Mouse (Mus musculus) gonadal fat pad, adult 2 months (tissue): ENCODE data around the gene Rdh9. TPM values are rescaled to one million over a fixed set of nuclear protein-coding genes. Genes with fewer than 3 reads are reported as not detected.

Experiments
- DNase-seq: peaks from one replicate; pipeline ENCODE4 v3.0.0-alpha.2; 2012; ENCODE audit warnings: low read depth
- polyA plus RNA-seq: library from polyadenylated mRNA; depleted of rRNA; stranded (reverse); fragments of >200 nt; gene quantifications from 2 replicates; pipeline ENCODE4 v1.2.3, GENCODE M21; 2012; rRNA removed

Gene Rdh9
- polyA plus RNA-seq, result 0.31 TPM in 1 of 2 replicates, not detected in the other

DNA sequence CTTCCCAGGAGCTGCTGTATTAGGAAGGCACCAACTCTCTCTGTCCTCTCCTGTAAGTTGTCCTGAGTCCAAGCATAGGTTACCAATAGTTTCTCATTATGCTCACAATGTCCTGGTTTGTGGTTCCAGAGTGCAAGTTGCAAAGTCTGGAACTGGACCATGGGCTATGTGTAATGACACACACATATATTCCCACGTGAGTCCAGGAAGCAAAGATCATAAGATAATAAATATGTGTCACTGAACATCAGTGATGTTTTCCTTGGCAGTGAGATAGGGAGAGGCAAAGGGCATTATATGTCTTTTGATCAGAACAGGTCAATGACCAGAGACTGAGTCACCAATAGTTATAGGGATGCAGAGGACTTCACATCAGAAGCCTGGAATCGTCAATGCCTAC lies at the start of gene Rdh9:
Gene Rdh9 (plus strand): TSS at position 376 of the 400 bp plus-strand sequence.
- DNase-seq, result no peak

DNA sequence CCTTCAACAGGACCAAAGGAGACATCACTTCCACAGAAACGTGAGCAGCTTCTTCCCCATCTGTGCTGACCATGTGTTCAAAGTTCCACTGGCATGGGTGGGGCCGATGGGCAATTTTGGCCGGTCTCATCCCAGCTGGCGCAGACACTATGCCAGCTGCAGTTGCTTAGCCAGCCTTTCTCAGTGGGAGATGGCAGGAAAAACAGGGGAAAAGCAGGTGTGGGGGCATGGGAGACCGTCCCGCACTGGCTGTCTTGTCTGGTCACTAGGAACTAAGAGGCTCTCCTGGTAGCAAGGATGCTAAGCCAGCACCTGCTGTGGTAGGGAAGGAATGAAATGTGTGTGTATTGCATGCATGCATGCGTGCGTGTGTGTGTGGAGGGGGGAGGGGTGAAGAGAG lies 47.7 kb upstream of the Rdh9 start:
- DNase-seq, result no peak

DNA sequence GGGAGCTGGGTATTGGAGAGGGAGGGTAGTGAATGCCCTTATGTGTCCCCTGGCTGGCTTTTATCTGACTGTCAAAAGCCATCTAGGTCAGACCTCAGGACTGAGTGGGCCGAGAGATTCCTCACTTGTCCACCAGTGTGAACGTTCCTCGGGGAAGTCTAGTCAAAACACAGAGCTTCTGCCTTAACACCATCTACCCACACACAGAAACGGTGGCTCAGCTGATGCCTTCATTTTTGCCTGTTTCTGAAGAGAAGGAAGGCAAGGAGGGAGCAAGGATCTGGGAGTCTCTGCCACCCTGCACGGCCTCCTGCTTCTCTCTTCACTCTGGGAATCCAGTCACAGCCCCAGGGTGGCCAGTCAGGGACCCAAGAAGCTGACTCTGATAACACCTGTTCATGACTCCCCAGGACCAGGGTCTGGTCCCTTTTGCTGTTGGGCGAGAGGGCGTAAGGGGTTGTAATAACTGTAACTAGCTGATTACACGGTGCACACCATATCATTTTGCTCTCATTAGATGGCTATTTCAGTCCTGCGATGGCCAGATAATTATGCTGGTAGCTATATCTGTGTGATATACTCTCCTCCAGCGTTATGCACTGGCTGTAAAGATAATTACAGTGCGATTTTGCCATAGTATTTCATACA lies 45.8 kb upstream of the Rdh9 start:
- no peak for DNase-seq

DNA sequence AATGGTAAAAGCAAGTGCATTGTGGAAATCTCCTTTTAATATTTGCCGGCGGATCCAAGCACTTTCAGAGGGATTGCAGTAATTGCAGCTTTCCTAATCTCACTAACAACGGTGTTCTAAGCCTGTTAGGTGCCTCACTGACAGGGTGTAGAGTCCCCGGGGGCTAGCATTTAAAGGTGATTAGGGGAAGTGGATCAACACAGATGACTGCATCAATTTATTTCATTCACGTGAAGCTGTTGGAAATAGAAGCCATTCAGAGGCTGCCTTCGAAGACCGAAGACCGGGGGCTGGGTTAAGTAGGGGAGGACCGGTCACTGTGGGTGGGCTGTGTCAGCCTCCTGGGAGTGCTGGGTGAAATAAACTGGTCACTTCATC lies 45.3 kb upstream of the Rdh9 start:
- DNase-seq, result no peak

DNA sequence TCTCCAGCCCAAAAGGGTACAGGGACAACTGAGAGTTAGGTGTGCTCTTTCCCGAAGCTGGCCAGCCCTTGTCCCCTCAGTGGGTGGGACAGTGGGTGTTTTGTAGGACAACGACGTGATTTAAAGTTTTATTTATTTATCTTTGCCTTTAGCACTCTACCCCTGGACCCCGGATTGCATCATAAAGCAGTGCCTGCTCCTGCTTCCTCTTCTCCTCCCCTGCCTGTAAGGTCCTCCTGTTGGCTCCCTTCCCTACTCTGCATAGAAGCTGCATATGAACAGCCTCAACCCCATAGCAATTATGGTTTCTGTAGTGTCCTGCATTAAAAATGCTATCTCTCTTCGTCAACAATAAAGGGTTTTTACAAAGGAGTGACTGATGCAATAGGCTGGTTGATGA lies 44.8 kb upstream of the Rdh9 start:
- DNase-seq, result no peak

DNA sequence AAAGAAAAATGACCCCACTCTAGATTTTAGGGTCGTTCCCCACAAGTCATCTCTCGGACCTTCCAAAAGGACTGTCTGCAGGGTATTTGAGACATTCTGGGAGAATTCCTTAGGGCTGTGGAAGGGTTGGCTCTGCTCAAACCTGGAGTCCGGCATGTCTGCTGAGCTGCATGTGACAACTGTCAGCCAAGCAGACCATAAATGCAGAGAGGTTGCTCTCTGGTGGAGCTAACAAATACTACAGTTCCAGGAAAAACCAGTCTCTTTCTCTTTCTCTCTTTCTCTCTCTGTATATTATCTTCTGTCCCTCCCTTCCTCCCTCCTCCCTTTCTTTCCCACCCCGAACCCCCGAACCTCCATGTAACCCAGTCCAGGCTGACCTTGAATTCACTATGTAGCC lies 41.8 kb upstream of the Rdh9 start:
- no peak for DNase-seq

DNA sequence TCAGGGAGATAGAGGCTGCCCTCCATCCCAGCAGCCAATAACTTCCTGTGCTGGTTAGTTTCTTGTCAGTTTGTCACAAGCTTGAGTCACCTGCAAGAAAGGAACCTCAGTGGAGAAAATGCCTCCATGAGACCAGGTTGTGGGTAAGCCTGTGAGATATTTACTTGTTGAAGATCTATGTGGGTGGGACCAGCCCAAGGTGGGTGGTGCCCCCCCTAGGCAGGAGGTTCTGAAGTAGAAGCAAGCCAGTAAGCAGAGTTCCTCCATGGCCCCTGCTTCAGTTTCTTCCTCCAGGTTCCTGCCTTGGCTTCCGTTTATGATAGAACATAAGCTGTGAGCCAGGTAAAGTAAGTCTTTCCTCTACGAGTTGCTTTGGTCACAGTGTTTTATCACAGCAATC lies 39.9 kb upstream of the Rdh9 start:
- no peak for DNase-seq

DNA sequence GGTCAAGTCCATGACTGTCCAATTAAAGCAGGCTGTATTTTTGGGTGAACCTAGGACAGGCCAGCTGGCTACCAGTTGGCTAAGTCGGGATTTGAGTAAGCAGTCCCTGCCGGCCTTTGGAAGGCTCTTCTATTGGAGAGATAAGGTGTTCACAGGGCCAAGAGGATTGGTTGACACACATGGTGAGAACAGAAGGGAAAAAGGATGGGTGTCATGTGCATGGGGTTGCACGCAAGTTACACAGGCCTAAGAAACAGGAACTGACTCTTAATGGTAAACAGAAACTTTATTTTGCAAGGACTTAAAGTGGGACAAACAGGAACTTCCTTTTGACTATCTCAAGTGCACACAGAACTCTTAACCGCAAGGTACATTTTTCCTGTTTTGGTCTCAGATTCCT lies 39.3 kb upstream of the Rdh9 start:
- no peak for DNase-seq

DNA sequence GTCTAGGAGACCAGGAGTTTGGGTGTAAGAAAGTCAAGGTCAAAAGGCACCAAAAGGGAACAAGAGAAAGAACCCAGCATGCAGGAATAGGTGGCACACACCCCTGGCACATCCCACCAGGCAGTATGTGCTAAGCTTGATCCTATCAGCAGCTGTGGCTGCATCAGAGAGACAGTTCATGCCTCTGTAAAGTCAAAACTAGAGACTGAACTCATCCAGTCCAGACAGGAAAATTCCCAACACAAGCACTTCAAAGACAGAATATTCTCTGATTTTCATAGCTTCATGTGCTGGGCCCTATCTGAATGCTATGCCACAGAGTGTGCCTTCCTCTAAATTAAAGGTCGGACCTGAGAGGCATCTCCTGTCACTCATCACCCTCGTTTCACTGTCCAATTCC lies 38.6 kb upstream of the Rdh9 start:
- no peak for DNase-seq

DNA sequence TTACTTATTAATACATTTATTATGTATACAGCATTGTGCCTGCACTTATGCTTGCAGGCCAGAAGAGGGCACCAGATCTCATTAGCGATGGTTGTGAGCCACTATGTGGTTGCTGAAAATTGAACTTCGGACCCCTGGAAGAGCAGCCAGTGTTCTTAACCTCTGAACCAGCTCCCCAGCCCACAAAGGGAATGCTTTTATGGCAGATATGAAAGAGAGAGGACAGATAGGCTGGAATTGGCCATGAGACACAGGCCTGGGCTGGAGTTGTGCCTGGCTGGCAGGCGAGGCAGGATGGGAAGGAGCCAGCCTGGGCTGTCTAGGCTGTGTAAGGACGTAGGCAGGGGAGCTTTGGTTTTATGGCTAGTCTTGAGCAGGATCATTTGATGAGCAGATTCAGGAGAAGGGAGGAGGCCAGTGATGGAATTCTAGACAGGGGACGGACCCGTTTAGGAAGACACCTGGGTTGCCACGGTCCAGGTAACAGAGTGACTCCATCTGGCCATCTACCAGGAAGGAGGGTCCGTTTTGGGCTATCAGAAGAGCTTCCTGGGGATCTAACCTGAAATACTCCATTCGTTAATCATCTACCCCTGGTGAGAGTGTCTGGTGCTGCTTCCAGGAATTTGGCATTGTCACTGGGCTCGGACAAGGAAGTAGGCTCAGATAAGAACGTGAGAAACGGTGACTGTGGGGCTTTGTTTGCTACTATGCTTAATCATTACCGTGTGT lies 37.9 kb upstream of the Rdh9 start:
- no peak for DNase-seq

DNA sequence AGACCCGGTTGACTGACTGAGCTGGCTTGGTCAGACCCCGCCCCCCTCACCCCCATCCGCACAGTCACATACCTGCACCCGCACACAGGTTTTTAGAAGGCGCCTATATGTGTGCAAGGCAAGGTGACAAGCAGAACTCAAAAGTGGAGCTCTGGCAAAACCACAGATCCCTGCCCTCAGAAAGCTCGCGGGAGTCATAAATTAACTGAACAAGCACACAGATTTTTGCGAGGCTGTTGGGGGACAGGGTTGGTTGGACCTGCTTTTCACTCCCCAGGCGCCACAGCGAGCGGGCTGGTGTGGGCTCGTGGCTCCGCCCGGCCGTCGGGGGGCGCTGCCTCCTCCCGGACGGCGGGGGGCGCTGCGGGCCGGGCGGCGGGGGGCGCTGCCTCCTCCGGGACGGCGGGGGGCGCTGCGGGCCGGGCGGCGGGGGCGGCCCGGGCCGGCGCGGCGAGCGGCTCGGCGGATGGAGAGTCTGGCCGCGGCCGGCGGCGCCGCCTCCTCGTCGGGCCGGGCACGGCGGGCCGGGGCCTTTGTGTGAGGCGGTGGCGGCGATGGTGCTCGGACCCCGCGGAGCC lies 37.0 kb upstream of the Rdh9 start, which contains the start of gene Zbtb39:
Gene Zbtb39 (plus strand): TSS at position 456 of the 578 bp plus-strand sequence.
- no peak for DNase-seq

DNA sequence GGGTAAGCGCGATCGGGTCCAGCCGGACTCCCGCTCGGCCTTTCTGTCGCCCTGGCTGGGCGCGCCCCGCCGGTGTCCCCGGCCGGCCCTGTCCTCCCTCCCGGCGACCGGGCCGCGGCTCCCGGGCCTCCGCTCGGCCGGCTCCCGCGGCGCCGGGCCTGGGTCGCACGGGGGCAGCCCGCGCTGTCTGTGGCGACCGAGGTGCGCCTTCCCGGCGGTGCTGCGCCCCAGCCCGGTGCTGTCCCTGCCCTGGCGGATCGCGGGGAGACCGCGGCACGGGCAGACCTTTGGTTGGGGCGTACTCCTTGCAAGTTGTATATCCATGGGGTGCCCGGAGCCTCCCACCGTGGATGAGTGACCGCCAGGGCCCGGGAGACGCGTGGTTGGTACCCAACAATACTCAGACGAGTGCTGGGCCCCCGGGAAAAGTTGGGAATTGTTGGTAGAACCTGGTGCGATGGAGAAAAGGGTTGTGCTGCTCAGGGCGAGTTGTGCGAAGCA lies 36.5 kb upstream of the Rdh9 start:
- DNase-seq, result no peak

DNA sequence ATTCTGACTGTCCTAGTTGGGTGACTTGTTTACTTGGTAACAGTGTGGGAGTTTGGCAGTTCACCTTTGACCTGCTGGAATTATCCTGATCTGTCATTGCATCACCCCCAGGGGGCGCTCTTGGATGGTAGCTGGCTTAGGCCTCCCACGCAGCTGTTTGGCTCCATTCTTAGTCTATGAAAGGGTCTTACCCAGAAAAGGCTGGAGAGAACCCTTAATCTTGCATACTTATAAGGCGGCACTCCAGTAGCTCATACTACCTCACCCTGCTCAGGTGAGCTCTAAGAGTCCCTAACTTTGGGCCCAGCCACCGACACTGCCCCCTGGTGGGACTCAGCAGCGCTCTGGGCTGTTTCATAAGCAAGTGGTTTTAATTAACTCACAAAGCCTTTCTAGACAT lies 31.5 kb upstream of the Rdh9 start:
- no peak for DNase-seq

DNA sequence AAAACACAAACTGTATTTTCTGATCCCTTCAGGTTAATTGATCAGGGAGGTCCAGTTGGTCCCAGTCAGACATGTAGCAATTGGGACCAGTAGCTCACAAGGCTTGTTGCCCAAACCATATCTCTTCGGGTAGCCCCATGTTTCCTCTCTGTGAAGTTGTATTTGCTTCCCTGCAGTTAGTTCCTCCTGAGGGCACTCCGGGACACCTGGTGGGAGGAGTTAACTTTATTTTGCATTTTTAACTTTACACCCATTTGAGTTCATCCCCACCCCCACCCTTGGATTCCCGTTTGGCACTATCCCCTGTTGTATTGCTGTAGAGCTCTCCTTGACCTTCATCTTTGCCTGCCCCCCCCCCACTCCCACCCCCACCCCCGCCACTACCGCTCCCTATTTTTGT lies 30.3 kb upstream of the Rdh9 start:
- DNase-seq, result no peak

DNA sequence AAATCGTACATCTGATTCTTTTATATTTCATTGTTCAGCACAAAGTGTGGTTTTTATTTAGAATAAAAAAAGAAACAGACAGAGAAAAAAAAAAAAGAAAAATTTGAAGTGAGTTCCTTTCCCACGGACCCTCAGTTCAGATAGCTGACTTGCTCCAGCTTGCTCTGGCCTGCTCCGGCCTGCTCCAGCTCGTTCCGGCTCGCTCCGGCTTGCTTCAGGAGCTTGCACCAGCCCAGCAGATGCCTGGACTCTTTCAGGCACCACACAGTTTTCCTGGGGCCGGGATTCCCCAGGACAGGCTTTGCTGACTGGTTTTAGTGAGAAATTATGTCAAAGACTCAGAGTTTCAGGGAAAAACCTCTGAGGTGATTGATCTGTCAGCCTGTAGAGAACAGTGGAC lies 28.9 kb upstream of the Rdh9 start:
- no peak for DNase-seq

DNA sequence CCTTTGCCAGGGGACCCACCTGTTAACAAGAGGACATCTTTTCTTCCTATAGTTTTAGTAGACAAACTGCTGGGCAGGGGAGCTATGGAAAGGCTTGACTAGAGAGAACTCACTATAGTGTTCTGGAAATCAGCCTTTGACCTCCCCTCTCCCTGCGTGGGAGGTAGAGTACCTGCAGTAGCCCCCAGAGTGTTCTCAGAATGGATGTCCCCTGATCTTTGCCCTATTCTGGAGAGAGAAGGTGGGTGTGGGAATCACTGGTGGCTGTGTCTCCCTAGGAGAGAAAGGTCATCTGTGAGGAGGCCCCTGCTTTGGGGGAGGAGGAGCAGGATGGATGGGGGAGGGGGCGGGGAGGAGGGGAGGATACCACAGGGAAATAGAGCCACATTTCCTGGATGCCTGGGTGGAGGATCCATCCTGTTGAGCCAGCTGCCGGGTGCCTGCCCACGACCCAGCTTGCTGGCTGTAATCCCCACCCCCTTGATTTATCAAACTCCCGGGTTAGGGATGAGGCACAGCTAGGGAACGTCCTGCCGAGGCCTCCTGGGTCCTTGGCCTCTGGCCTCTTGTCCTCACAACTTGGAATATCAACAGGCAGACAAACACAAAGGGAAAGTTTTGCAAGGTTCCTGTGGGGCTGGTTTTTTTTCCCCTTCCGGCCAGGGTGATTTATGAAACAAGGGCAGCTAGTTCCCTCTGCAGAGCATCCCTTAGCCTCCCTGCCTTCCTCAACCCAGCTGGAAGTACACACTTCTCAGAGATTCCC lies 27.2 kb upstream of the Rdh9 start:
- DNase-seq, result no peak

DNA sequence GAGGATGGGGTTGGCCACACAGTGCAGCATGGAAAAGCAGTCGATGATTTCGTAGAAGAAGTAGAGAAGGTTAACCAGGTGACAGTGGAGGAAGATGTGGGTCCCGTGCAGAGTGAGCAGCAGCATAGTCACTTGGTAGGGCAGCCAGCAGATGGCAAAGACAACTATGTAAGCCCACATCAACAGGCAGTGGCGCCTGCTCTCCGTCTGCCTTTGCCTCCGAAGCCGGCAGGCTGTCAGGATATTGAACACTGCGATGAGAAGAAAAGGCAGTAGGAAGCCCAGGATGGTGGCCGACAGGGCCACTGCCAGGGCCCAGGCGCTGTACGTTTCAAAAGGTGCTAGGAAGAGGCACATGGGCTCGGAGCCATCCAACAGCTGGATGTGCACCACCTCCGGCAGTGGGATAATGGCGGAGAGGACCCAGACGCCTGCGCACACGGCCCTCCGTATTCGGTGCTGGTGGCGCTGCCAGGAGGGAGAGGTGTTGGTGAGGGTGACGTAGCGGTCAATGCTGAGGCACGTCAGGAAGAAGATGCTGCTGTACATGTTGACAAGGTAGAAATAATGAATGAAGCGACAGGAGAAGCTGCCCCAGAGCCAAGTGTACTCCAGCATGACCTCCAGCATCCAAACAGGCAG lies 25.9 kb upstream of the Rdh9 start:
- DNase-seq, result no peak

DNA sequence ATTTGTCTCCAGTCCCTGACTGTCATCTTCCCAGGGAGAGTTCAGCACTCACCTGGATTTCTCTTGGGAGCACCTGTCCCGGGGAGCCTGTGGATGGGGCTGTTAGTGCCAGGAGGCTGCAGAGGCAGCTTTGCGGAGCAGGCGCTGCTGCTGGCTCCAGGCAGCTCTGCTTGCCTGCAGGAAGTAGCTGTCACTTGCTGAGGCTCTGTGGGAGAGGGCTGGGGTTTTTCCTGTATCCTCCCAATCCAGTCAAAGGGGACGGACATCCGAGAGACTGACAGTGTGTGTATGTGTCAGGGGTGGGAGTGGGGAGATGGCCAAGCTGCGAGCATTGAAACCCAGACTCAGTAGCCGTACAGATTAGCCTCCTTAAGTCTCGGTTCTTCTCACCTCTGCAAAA lies 24.6 kb upstream of the Rdh9 start, which contains the start of gene Gpr182:
Gene Gpr182 (minus strand): TSS at position 185 of the 400 bp plus-strand sequence.
- no peak for DNase-seq

DNA sequence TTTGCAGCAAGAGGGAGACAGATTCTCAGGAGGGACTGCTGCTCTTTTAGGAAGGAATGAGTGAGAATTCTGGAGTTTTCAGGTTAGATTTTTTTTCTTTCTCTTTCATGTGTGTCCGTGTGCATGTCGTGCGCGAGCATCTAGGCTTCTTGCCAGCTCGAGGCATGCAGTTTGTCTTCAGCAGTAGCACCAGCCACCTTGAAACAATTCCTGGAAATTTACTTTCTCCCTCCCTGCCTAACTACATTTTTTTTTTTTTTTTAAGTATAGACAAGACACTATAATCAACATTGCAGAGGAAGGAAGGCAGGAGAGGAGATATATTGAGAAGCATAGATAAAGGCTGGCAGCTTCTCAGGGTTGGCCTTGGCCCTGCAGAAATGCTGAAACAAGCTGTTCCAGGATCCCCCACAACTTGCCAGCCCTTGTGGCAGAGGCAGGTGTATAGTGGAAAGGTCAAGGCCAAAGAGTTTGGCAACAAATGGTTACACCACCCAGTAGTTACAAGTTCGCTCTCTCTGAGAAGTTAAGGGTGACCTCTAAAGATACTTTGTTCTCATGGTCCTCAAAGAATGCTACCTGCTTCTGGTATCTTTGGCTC lies 21.5 kb upstream of the Rdh9 start:
- no peak for DNase-seq

DNA sequence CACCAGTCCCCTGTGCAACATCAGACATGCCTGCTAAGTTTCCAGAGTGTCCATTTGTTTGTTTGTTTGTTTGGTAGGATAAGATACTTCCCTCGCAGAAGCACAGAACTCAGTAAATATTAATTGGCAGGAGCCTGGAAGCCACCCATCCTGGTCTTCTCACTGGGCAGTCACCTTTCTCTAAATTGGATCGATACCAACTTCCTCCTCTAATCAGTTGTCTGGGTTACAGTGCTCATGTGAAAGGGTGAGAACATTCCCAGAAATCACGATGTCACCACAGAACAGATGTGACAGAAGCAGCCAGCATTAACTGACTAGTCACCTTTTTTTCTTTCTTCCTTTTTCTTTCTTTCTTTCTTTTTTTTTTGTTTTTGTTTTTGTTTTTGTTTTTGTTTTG lies 20.9 kb upstream of the Rdh9 start:
- no peak for DNase-seq

DNA sequence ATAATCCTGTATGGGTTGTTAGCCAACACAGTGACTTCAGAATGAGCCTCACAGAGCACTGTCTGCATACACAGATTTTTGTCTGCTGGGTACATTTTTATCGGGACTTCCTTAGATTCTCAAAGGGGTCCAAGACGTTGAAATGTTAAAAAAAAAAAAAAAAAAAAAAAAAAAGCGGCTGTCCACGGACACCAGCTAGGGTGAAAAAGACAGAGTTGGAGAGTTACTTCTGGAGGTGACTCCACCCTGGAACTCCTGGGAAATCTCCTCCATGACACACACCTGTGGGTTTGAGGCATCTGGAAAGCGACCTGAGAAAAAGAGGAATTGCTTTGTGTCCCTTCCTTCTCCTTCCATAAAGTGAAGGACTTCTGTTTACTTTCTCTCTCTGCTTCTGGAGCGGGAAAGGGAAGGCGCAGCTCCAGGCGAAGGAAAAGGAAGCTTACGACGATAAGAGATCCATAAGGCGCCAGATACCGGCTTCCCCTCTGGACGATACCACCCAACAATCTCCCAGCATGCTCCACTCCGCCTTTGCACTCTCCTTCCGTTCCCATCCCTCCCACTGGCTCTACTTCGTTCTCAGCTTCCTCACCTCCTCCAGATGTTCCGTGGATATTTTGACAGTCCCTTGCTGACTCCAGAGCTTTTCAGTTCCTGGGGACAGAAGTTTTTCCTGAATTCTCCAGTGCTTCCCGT lies 20.3 kb upstream of the Rdh9 start:
- DNase-seq, result no peak
